Mouse (Mus musculus) midbrain, embryonic 16.5 days (tissue): Measurements from ENCODE around the gene Cpne7. TPM values are rescaled to one million over a fixed set of nuclear protein-coding genes. Genes with fewer than 3 reads are reported as not detected.

Experiments used
- ATAC-seq: fragments of 200-750 bp; cut with Nextera tagmentation; 2 replicates; pipeline ENCODE4 v1.8.0; 2017; ENCODE audit warnings: moderate TSS enrichment
- H3K27ac ChIP-seq: fragments of 300-500 bp; sonication (generic); 2 replicates; pipeline ENCODE4 v1.5.1; 2014; ENCODE audit warnings: mild to moderate bottlenecking, low read length, mixed read lengths
- H3K27me3 ChIP-seq: fragments of 300-500 bp; sonication (generic); 2 replicates; pipeline ENCODE4 v1.6.1; 2014; ENCODE audit warnings: low read depth, low read length, mixed read lengths; ENCODE audit not compliant: control insufficient read depth, insufficient read depth
- H3K36me3 ChIP-seq: fragments of 300-500 bp; sonication (generic); 2 replicates; pipeline ENCODE4 v1.6.1; 2014; ENCODE audit warnings: mild to moderate bottlenecking, low read length, moderate library complexity, mixed read lengths; ENCODE audit not compliant: control insufficient read depth, insufficient read depth
- H3K4me1 ChIP-seq: fragments of 300-500 bp; sonication (generic); 2 replicates; pipeline ENCODE4 v1.6.1; 2014; ENCODE audit warnings: mild to moderate bottlenecking, low read length, mixed read lengths; ENCODE audit not compliant: control insufficient read depth, insufficient read depth
- H3K4me2 ChIP-seq: fragments of 300-500 bp; sonication (generic); 2 replicates; pipeline ENCODE4 v1.6.1; 2014; ENCODE audit warnings: mild to moderate bottlenecking, low read length, mixed read lengths
- H3K4me3 ChIP-seq: fragments of 300-500 bp; sonication (generic); 2 replicates; pipeline ENCODE4 v1.5.1; 2014; ENCODE audit warnings: low read depth, mild to moderate bottlenecking, low read length, moderate library complexity, mixed read lengths
- H3K9ac ChIP-seq: fragments of 300-500 bp; sonication (generic); 2 replicates; pipeline ENCODE4 v1.6.1; 2014; ENCODE audit warnings: low read depth, low read length, mixed read lengths
- H3K9me3 ChIP-seq: fragments of 300-500 bp; sonication (generic); replicated peaks from 2 replicates; pipeline ENCODE4 v1.6.1; 2014; ENCODE audit warnings: mild to moderate bottlenecking, low read length, mixed read lengths; ENCODE audit not compliant: control insufficient read depth, poor library complexity, severe bottlenecking
- WGBS: fragments of 180-500 bp; shearing (Covaris S2); extraction: QIAGEN DNeasy Blood & Tissue Kit; methylation state at CpG from one replicate; pipeline ENCODE4 v1.1.7; 2014; 5-methylcytosine and 5-hydroxymethylcytosine counted together
- polyA plus RNA-seq: library from polyadenylated mRNA; unstranded; fragments of >200 nt; fragmentation: Nextera tagmentation; extraction: Ambion mirVana; gene quantifications from 2 replicates; pipeline ENCODE4 v1.2.1, GENCODE M21; 2015

Cpne7 gene
- polyA plus RNA-seq: 10.1 and 17.1 TPM in 2 replicates

DNA sequence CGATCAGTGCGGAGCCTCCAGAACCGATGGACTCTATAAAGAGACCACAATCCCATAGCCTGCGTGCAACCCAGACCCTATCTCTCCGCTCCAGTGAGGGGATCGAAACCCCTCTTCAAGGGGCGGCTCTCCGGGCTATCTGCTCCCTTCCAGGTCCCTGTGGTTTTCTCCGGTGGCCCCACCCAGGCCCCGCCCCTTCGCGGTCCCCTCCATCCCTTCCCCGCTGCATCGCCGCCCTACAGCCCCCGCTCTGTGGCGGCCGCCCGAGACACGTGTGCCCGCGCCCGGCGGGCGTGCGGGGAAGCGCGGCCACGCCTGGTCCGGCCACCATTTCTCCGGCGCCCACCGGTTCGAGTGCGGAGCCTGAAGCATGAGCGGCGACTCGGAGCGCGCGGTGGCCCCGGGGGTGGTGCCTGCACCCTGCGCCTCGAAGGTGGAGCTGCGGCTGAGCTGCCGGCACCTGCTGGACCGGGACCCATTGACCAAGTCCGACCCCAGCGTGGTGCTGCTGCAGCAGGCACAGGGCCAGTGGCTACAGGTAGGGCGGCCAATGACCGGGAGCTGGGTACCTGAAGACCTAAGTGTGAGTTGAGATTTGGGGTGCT is at the start of gene Cpne7:
TSS of gene Cpne7 (plus strand) at position 248 of the 605 bp plus-strand sequence.
- H3K4me2 ChIP-seq: peak within 1 kb of the TSS; percentile 88
- peaks cover 32% of the 10 kb centered on the region for H3K27me3 ChIP-seq
- no peaks in the 10 kb centered on the region for H3K9me3 ChIP-seq
- H3K4me1 ChIP-seq: peaks cover 8% of the 10 kb centered on the region; the same call in 1 of the 2 replicates
- H3K36me3 ChIP-seq: no peaks in the 10 kb centered on the region
- peak within 1 kb of the TSS; percentile 70 for H3K9ac ChIP-seq
- H3K27ac ChIP-seq: no peak within 1 kb of the TSS
- WGBS: under 1% methylated on average over 49 of the region's 51 CpGs
- H3K4me3 ChIP-seq: peak within 1 kb of the TSS; percentile 55
- ATAC-seq: 0 out of 2 replicates have a peak, but pooled peaks have one; percentile 36

GRCm38 (mm10) chr8:123071176-123071575 is 46.0 kb upstream of the Cpne7 start:
- peaks cover 10% of the 10 kb centered on the region; the same call in 1 of the 2 replicates for H3K36me3 ChIP-seq
- no peaks in the 10 kb centered on the region for H3K27me3 ChIP-seq
- no peak overlapping the region for H3K27ac ChIP-seq
- no peak overlapping the region for H3K4me2 ChIP-seq
- no peak overlapping the region for H3K9ac ChIP-seq
- H3K4me3 ChIP-seq: no peak overlapping the region
- no peak for ATAC-seq
- H3K4me1 ChIP-seq: peaks cover 9% of the 10 kb centered on the region
- no peaks in the 10 kb centered on the region for H3K9me3 ChIP-seq
- 77% methylated on average over 4 of the region's 4 CpGs for WGBS

DNA sequence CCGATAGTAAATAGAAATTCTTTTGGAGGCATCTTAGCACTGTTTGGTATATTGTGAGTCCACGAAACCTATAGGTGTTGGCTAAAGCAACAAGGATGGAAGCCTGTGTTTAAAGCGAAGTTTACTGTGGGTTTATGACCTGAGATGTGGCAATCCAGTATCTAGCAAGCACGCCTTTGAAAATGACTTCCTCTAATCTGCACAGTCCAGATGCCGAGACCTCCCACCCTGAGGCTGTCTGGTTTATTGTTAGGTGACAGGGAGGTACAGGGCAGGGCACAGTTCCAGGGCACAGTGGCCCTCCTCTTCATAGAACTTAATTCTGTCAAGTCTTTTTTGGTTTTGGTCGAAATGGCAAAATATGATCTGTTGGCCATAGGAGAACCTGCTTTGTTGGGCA is 40.0 kb upstream of the Cpne7 start:
- no peak for ATAC-seq
- Histone ChIP-seq H3K4me1 (no peaks in the 10 kb centered on the region), H3K4me3 (no peak overlapping the region), H3K9me3 (no peaks in the 10 kb centered on the region), H3K27ac (no peak overlapping the region), H3K27me3 (no peaks in the 10 kb centered on the region), H3K4me2 (no peak overlapping the region), H3K9ac (no peak overlapping the region), H3K36me3 (peaks cover 26% of the 10 kb centered on the region)
- WGBS: 93% methylated on average over 6 of the region's 6 CpGs

GRCm38 (mm10) chr8:123082993-123083392 is 34.2 kb upstream of the Cpne7 start:
- no peaks in the 10 kb centered on the region for H3K27me3 ChIP-seq
- no peak overlapping the region for H3K4me2 ChIP-seq
- no peak overlapping the region for H3K4me3 ChIP-seq
- 78% methylated on average over 6 of the region's 6 CpGs for WGBS
- H3K27ac ChIP-seq: no peak overlapping the region
- H3K9me3 ChIP-seq: no peaks in the 10 kb centered on the region
- no peaks in the 10 kb centered on the region for H3K4me1 ChIP-seq
- peaks cover 32% of the 10 kb centered on the region for H3K36me3 ChIP-seq
- no peak for ATAC-seq
- no peak overlapping the region for H3K9ac ChIP-seq

GRCm38 (mm10) chr8:123083610-123084009 is 33.6 kb upstream of the Cpne7 start:
- WGBS: 84% methylated on average over 12 of the region's 12 CpGs
- H3K27me3 ChIP-seq: no peaks in the 10 kb centered on the region
- no peak overlapping the region for H3K4me3 ChIP-seq
- no peak overlapping the region for H3K27ac ChIP-seq
- H3K36me3 ChIP-seq: peaks cover 30% of the 10 kb centered on the region
- H3K4me2 ChIP-seq: no peak overlapping the region
- H3K4me1 ChIP-seq: no peaks in the 10 kb centered on the region
- H3K9ac ChIP-seq: no peak overlapping the region
- ATAC-seq: no peak
- H3K9me3 ChIP-seq: no peaks in the 10 kb centered on the region

DNA sequence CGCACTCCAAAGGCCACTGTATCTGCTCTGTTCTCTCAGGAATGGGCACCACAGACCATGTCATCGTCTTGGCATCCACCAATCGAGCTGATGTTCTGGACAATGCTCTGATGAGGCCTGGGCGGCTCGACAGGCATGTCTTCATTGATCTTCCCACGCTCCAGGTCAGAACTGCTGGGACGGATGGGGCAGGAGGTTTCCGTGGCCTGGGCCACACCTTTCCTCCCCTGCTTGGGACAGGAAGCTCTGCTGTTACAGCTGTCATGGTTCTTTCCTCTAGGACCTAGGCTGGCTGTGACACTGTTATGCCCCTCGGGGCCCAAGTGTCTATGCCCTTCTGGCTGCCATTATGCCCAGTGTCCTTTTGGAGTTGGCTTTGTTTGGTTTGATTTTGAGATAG is 29.9 kb upstream of the Cpne7 start:
- Histone ChIP-seq H3K4me2 (no peak overlapping the region), H3K4me3 (no peak overlapping the region), H3K9me3 (no peaks in the 10 kb centered on the region), H3K4me1 (no peaks in the 10 kb centered on the region), H3K27ac (no peak overlapping the region), H3K9ac (no peak overlapping the region), H3K36me3 (peaks cover 44% of the 10 kb centered on the region), H3K27me3 (no peaks in the 10 kb centered on the region)
- 89% methylated on average over 9 of the region's 9 CpGs for WGBS
- no peak for ATAC-seq

GRCm38 (mm10) chr8:123097216-123097615 is 20.0 kb upstream of the Cpne7 start:
- H3K4me1 ChIP-seq: peaks cover 5% of the 10 kb centered on the region
- H3K27ac ChIP-seq: no peak overlapping the region
- WGBS: 92% methylated on average over 11 of the region's 11 CpGs

DNA sequence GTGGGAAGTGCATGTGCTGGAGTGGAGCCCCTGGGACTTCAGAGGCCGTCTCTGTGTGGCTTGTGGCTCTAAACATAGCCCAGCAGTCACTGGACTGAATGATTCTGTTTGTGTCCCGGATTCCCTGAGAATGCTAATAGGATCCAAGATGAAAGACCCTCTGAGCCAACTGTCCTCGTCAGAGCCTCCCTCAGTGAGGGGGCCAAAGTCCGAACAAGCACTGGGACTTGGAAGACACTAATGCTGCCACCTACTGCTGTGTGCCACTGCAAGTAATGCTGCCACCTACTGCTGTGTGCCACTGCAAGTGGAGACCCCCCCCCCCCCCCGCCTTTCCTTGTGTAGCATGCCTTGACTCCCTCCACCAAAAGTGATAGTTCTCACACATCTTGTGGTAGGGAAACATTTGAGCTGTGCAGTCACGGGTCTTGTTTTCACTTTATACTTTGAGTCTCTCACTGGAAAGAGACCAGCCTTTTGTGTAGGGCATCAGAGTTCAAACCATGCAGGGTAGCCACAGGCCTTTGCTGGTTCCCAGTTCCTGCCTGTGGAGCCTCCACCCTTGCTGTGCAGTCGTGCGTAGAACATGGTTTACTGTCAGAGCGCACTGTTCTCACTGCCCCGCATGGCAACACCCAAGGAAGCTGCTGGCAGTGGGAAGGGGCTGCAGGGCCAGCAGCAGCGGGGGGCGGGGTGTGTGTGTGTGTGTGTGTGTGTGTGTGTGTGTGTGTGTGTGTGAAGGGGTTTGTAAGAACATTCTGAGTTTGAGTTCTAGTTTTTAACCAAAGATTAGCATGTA is 19.2 kb upstream of the Cpne7 start:
- Histone ChIP-seq H3K4me1 (peaks cover 5% of the 10 kb centered on the region), H3K4me3 (no peak overlapping the region), H3K4me2 (no peak overlapping the region), H3K27me3 (no peaks in the 10 kb centered on the region), H3K36me3 (peaks cover 29% of the 10 kb centered on the region), H3K9me3 (no peaks in the 10 kb centered on the region), H3K27ac (0 out of 2 replicates have a peak overlapping the region, but pooled peaks have one; percentile 10), H3K9ac (no peak overlapping the region)
- 70% methylated on average over 12 of the region's 12 CpGs for WGBS
- no peak for ATAC-seq

More at GRCm38 (mm10) chr8:123097216-123097615, 20.0 kb upstream of the Cpne7 start:
- no peak overlapping the region for H3K4me2 ChIP-seq
- H3K9ac ChIP-seq: no peak overlapping the region
- H3K9me3 ChIP-seq: no peaks in the 10 kb centered on the region
- no peak overlapping the region for H3K4me3 ChIP-seq
- no peak for ATAC-seq
- H3K36me3 ChIP-seq: peaks cover 29% of the 10 kb centered on the region
- no peaks in the 10 kb centered on the region for H3K27me3 ChIP-seq

DNA sequence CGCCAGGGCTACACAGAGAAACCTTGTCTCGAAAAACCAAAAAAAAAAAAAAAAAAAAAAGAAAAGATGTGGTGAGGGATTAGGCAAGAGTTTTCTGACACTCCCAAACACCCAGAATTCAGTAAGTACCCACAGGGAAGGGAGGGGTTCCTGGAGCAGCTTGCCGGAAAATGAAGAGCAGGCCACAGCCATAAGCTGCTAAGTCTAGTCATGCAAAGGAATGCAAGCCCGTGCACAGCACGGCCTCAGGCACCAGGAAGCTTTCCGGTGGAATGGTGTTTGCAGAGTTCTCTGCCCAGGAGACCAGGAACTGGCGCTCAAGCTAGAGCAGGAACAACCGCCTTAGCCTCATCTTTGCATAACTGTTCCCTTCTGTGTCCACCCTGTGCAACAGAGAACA is 16.9 kb upstream of the Cpne7 start:
- WGBS: 65% methylated on average over 8 of the region's 8 CpGs
- no peak overlapping the region for H3K27ac ChIP-seq

More for the DNA sequence above, 16.9 kb upstream of the Cpne7 start:
- no peak for ATAC-seq
- no peak overlapping the region for H3K4me3 ChIP-seq
- H3K36me3 ChIP-seq: peaks cover 21% of the 10 kb centered on the region
- H3K4me2 ChIP-seq: no peak overlapping the region
- H3K4me1 ChIP-seq: peaks cover 16% of the 10 kb centered on the region
- H3K27me3 ChIP-seq: no peaks in the 10 kb centered on the region
- H3K9me3 ChIP-seq: no peaks in the 10 kb centered on the region
- no peak overlapping the region for H3K9ac ChIP-seq
